Mouse (Mus musculus) lung, postnatal 0 days (tissue): ENCODE measurements around the gene Ypel2. TPM values are rescaled to one million over a fixed set of nuclear protein-coding genes. Genes with fewer than 3 reads are reported as not detected.
A peak's percentile ranks its signal among the peaks of the same experiment; 100 is the strongest.

Experiments used
- ATAC-seq: fragments of 200-750 bp; cut with Nextera tagmentation; 2 replicates; pipeline ENCODE4 v1.8.0; 2017; ENCODE audit warnings: moderate library complexity
- DNase-seq: peaks from one replicate; pipeline ENCODE4 v3.0.0-alpha.2; 2016; ENCODE audit warnings: low spot score
- H3K27ac ChIP-seq: fragments of 300-500 bp; sonication (generic); 2 replicates; pipeline ENCODE4 v1.5.1; 2014; ENCODE audit warnings: antibody characterized with exemption, mild to moderate bottlenecking, low read length, mixed read lengths
- H3K27me3 ChIP-seq: fragments of 300-500 bp; sonication (generic); replicated peaks from 2 replicates; pipeline ENCODE4 v1.6.1; 2014; ENCODE audit warnings: low read length, mixed read lengths; ENCODE audit not compliant: insufficient read depth
- H3K36me3 ChIP-seq: fragments of 300-500 bp; sonication (generic); 2 replicates; pipeline ENCODE4 v1.6.1; 2014; ENCODE audit warnings: low read length, mixed read lengths; ENCODE audit not compliant: insufficient read depth
- H3K4me1 ChIP-seq: fragments of 300-500 bp; sonication (generic); 2 replicates; pipeline ENCODE4 v1.6.1; 2014; ENCODE audit warnings: antibody characterized with exemption, low read depth, low read length, mixed read lengths; ENCODE audit not compliant: insufficient read depth
- H3K4me2 ChIP-seq: fragments of 300-500 bp; sonication (generic); replicated peaks from 2 replicates; pipeline ENCODE4 v1.6.1; 2014; ENCODE audit warnings: low read depth, mild to moderate bottlenecking, low read length, moderate library complexity, mixed read lengths
- H3K4me3 ChIP-seq: fragments of 300-500 bp; sonication (generic); 2 replicates; pipeline ENCODE4 v1.5.1; 2014; ENCODE audit warnings: low read depth, low read length
- H3K9ac ChIP-seq: fragments of 300-500 bp; sonication (generic); replicated peaks from 2 replicates; pipeline ENCODE4 v1.6.1; 2014; ENCODE audit warnings: low read depth, mild to moderate bottlenecking
- H3K9me3 ChIP-seq: fragments of 300-500 bp; sonication (generic); 2 replicates; pipeline ENCODE4 v1.6.1; 2016; ENCODE audit warnings: low read length, mixed read lengths
- CTCF ChIP-seq: IDR thresholded peaks from 2 replicates; pipeline ENCODE4 v1.5.1; 2016; ENCODE audit warnings: antibody characterized with exemption, mild to moderate bottlenecking
- EP300 ChIP-seq: IDR thresholded peaks from 2 replicates; pipeline ENCODE4 v1.6.1; 2016; ENCODE audit warnings: antibody characterized with exemption, mild to moderate bottlenecking, control low read depth
- WGBS: fragments of 180-500 bp; shearing (Covaris S2); extraction: QIAGEN DNeasy Blood & Tissue Kit; methylation state at CpG from one replicate; pipeline ENCODE4 v1.1.7; 2014; 5-methylcytosine and 5-hydroxymethylcytosine counted together
- polyA plus RNA-seq: library from polyadenylated mRNA; unstranded; fragments of >200 nt; fragmentation: Nextera tagmentation; extraction: Ambion mirVana; gene quantifications from 2 replicates; pipeline ENCODE4 v1.2.1, GENCODE M21; 2015

The Ypel2 gene
- polyA plus RNA-seq, 1 experiment from 2014 or later = 8.5 TPM

DNA sequence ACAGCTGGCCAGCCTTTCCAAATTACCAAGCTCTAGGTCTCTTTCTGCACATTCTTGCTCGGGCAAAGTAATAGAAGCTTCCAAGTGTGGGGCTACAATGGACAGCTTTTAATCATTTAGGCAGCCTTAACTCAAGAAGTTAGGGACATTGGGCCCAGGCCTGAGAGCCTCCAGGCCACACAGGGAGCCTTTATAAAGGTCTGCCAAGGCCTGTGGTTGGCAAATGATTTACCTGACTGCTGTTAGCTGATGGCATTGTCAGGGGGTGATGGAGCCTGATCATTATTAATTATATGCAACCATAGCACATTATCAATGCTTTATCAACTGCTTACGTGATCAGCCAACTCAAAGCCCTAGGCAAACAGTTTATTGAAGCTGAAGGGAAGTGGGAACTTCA is 33.2 kb downstream of the Ypel2 start:
- no peaks in the 10 kb centered on the region for H3K9me3 ChIP-seq
- H3K4me1 ChIP-seq = peaks cover 59% of the 10 kb centered on the region
- 0 out of 2 replicates have a peak overlapping the region, but pooled peaks have one; percentile 82 for H3K27ac ChIP-seq
- no peak overlapping the region for H3K4me3 ChIP-seq
- H3K27me3 ChIP-seq = no peaks in the 10 kb centered on the region
- H3K4me2 ChIP-seq = no peak overlapping the region
- DNase-seq (no peak), ATAC-seq (no peak)
- no peak overlapping the region for H3K9ac ChIP-seq
- 52% methylated on average over 2 of the region's 2 CpGs for WGBS
- TF ChIP-seq EP300 (no peak), CTCF (no peak)
- H3K36me3 ChIP-seq = no peaks in the 10 kb centered on the region

- peak overlapping the region; percentile 57 for H3K27ac ChIP-seq
- DNase-seq (no peak), ATAC-seq (no peak)
- no peaks in the 10 kb centered on the region for H3K9me3 ChIP-seq
- H3K4me1 ChIP-seq = peaks cover 59% of the 10 kb centered on the region
- no peak overlapping the region for H3K4me2 ChIP-seq
- H3K36me3 ChIP-seq = no peaks in the 10 kb centered on the region
- TF ChIP-seq CTCF = no peak
- no peak for TF ChIP-seq EP300
- WGBS = 38% methylated on average over 12 of the region's 12 CpGs
- H3K4me3 ChIP-seq = no peak overlapping the region
- no peak overlapping the region for H3K9ac ChIP-seq
- no peaks in the 10 kb centered on the region for H3K27me3 ChIP-seq
Observed at GRCm38 (mm10) chr11:86958721-86959675, 34.5 kb downstream of the Ypel2 start.

- no peak for ATAC-seq
- H3K9ac ChIP-seq = no peak overlapping the region
Observed at GRCm38 (mm10) chr11:86958182-86958581, 35.3 kb downstream of the Ypel2 start.

DNA sequence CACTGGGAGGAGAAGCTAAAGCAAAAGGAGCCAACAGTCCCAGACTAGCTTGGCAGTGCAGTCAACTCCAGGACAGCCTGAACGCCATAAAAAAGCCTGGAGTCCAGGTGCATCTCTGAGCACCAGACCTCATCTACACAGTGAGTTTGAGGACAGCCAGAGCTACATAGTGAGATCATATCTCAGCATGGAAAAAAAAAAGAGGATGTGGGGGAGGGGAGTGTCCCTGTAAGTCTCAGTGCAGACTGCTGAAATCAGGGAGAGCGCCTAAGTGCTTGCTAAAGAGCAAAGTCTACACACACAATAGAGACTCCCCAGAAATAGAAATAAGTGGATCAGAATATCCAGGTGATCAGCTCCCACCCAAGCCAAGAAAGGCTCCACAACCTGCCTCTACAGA is 37.1 kb downstream of the Ypel2 start:
- Histone ChIP-seq H3K9me3 (no peaks in the 10 kb centered on the region), H3K36me3 (no peaks in the 10 kb centered on the region), H3K27me3 (no peaks in the 10 kb centered on the region), H3K4me1 (peaks cover 54% of the 10 kb centered on the region), H3K4me3 (no peak overlapping the region), H3K4me2 (no peak overlapping the region), H3K27ac (no peak overlapping the region), H3K9ac (no peak overlapping the region)
- TF ChIP-seq EP300 = no peak
- TF ChIP-seq CTCF = no peak
- ATAC-seq (no peak), DNase-seq (peak; percentile 56)
- 22% methylated on average over 2 of the region's 2 CpGs for WGBS

More at GRCm38 (mm10) chr11:86958182-86958581, 35.3 kb downstream of the Ypel2 start:
- Histone ChIP-seq H3K27ac (peak overlapping the region; percentile 57), H3K9me3 (no peaks in the 10 kb centered on the region), H3K27me3 (no peaks in the 10 kb centered on the region), H3K4me3 (no peak overlapping the region), H3K36me3 (no peaks in the 10 kb centered on the region), H3K4me2 (no peak overlapping the region), H3K4me1 (peaks cover 60% of the 10 kb centered on the region)
- 36% methylated on average over 6 of the region's 6 CpGs for WGBS
- TF ChIP-seq EP300 = no peak
- no peak for TF ChIP-seq CTCF
- DNase-seq = peak; percentile 63

- Histone ChIP-seq H3K36me3 (no peaks in the 10 kb centered on the region), H3K27me3 (no peaks in the 10 kb centered on the region), H3K9me3 (no peaks in the 10 kb centered on the region), H3K4me1 (peaks cover 41% of the 10 kb centered on the region), H3K4me3 (no peak overlapping the region), H3K27ac (peak overlapping the region; percentile 40), H3K9ac (no peak overlapping the region), H3K4me2 (no peak overlapping the region; the same call in 1 of the 2 replicates)
- ATAC-seq (peak; percentile 22; the same call in 1 of the 2 replicates), DNase-seq (peak; percentile 60)
- TF ChIP-seq EP300 (peak; percentile 28; the same call in 1 of the 2 replicates), CTCF (no peak)
- 43% methylated on average over 15 of the region's 15 CpGs for WGBS
Observed at GRCm38 (mm10) chr11:86954616-86955270, 38.8 kb downstream of the Ypel2 start.

GRCm38 (mm10) chr11:86953096-86953495 is 40.4 kb downstream of the Ypel2 start:
- Histone ChIP-seq H3K27ac (no peak overlapping the region), H3K9me3 (no peaks in the 10 kb centered on the region), H3K4me1 (peaks cover 26% of the 10 kb centered on the region), H3K4me2 (no peak overlapping the region), H3K27me3 (no peaks in the 10 kb centered on the region), H3K36me3 (no peaks in the 10 kb centered on the region), H3K9ac (no peak overlapping the region), H3K4me3 (no peak overlapping the region)
- TF ChIP-seq CTCF = no peak
- TF ChIP-seq EP300 = no peak
- DNase-seq (no peak), ATAC-seq (0 out of 2 replicates have a peak, but pooled peaks have one; percentile 31)
- WGBS = 81% methylated on average over 8 of the region's 8 CpGs
